Mouse (Mus musculus) embryonic facial prominence, embryonic 15.5 days (tissue): ENCODE measurements around the gene Mavs. TPM values are rescaled to one million over a fixed set of nuclear protein-coding genes. Genes with fewer than 3 reads are reported as not detected.
A peak's percentile ranks its signal among the peaks of the same experiment; 100 is the strongest.

Source experiments
- ATAC-seq: fragments of 200-750 bp; cut with Nextera tagmentation; 2 replicates; pipeline ENCODE4 v1.8.0; 2017; ENCODE audit warnings: low read depth, moderate TSS enrichment; ENCODE audit not compliant: insufficient number of reproducible peaks, low FRiP score, low TSS enrichment
- H3K27ac ChIP-seq: fragments of 300-500 bp; sonication (generic); replicated peaks from 2 replicates; pipeline ENCODE4 v1.5.1; 2015; ENCODE audit warnings: mild to moderate bottlenecking, inconsistent platforms
- H3K27me3 ChIP-seq: fragments of 300-500 bp; sonication (generic); 2 replicates; pipeline ENCODE4 v1.6.1; 2015; ENCODE audit warnings: inconsistent platforms
- H3K36me3 ChIP-seq: fragments of 300-500 bp; sonication (generic); 2 replicates; pipeline ENCODE4 v1.6.1; 2015; ENCODE audit warnings: mild to moderate bottlenecking, inconsistent platforms
- H3K4me1 ChIP-seq: fragments of 300-500 bp; sonication (generic); 2 replicates; pipeline ENCODE4 v1.6.1; 2015; ENCODE audit warnings: inconsistent platforms
- H3K4me2 ChIP-seq: fragments of 300-500 bp; sonication (generic); replicated peaks from 2 replicates; pipeline ENCODE4 v1.6.1; 2015; ENCODE audit warnings: mild to moderate bottlenecking, inconsistent platforms
- H3K4me3 ChIP-seq: fragments of 300-500 bp; sonication (generic); replicated peaks from 2 replicates; pipeline ENCODE4 v1.5.1; 2015; ENCODE audit warnings: mild to moderate bottlenecking, inconsistent platforms
- H3K9ac ChIP-seq: fragments of 300-500 bp; sonication (generic); 2 replicates; pipeline ENCODE4 v1.6.1; 2015; ENCODE audit warnings: inconsistent platforms
- H3K9me3 ChIP-seq: fragments of 300-500 bp; sonication (generic); replicated peaks from 2 replicates; pipeline ENCODE4 v1.6.1; 2016; ENCODE audit warnings: inconsistent platforms
- WGBS: fragments of 180-500 bp; shearing (Covaris S2); methylation state at CpG from one replicate; pipeline ENCODE4 v1.1.7; 2015; 5-methylcytosine and 5-hydroxymethylcytosine counted together
- polyA plus RNA-seq: library from polyadenylated mRNA; unstranded; fragments of >200 nt; fragmentation: Nextera tagmentation; extraction: Ambion mirVana; gene quantifications from 2 replicates; pipeline ENCODE4 v1.2.1, GENCODE M21; 2015

The Mavs gene
- polyA plus RNA-seq, result 21.7 and 25.1 TPM in 2 replicates

- Histone ChIP-seq H3K4me2 (peak within 1 kb of the TSS; percentile 85), H3K9ac (peak within 1 kb of the TSS; percentile 75), H3K9me3 (no peaks in the 10 kb centered on the region), H3K4me1 (peaks cover 23% of the 10 kb centered on the region), H3K27ac (peak within 1 kb of the TSS; percentile 79), H3K4me3 (peak within 1 kb of the TSS; percentile 68), H3K27me3 (no peaks in the 10 kb centered on the region), H3K36me3 (peaks cover 9% of the 10 kb centered on the region)
- ATAC-seq, result peak; percentile 100
- WGBS, result 7% methylated on average over 29 of the region's 29 CpGs
Measured at GRCm38 (mm10) chr2:131233307-131234126, at the start of gene Mavs. Mavs (plus strand) TSS chr2:131234063.

- peaks cover 40% of the 10 kb centered on the region for H3K4me1 ChIP-seq
- H3K27ac ChIP-seq, result peak overlapping the region; percentile 65
- H3K9me3 ChIP-seq, result no peaks in the 10 kb centered on the region
- peak overlapping the region; percentile 92 for H3K4me2 ChIP-seq
- H3K27me3 ChIP-seq, result no peaks in the 10 kb centered on the region
- H3K36me3 ChIP-seq, result peaks cover 9% of the 10 kb centered on the region; the same call in 1 of the 2 replicates
- peak overlapping the region; percentile 63 for H3K9ac ChIP-seq
- WGBS, result 1% methylated on average over 14 of the region's 14 CpGs
- peak overlapping the region; percentile 70 for H3K4me3 ChIP-seq
- no peak for ATAC-seq
Measured at GRCm38 (mm10) chr2:131186343-131186742, 47.5 kb upstream of the Mavs start.

GRCm38 (mm10) chr2:131186771-131187601 lies 46.9 kb upstream of the Mavs start, which contains the start of the genes Cdc25b and Spef1:
Cdc25b (plus strand) TSS chr2:131186949.
Spef1 (minus strand) TSS chr2:131187282.
- peaks cover 15% of the 10 kb centered on the region; the same call in 1 of the 2 replicates for H3K36me3 ChIP-seq
- H3K27ac ChIP-seq, result peak within 1 kb of the TSS; percentile 78
- peak; percentile 91 for ATAC-seq
- under 1% methylated on average over 43 of the region's 43 CpGs for WGBS
- H3K9ac ChIP-seq, result peak within 1 kb of the TSS; percentile 63
- H3K4me1 ChIP-seq, result peaks cover 40% of the 10 kb centered on the region
- peak within 1 kb of the TSS; percentile 70 for H3K4me3 ChIP-seq
- peak within 1 kb of the TSS; percentile 92 for H3K4me2 ChIP-seq
- no peaks in the 10 kb centered on the region for H3K9me3 ChIP-seq
- no peaks in the 10 kb centered on the region for H3K27me3 ChIP-seq

- Histone ChIP-seq H3K9me3 (no peaks in the 10 kb centered on the region), H3K4me3 (peak overlapping the region; percentile 70), H3K27ac (no peak overlapping the region), H3K4me2 (peak overlapping the region; percentile 92), H3K4me1 (peaks cover 40% of the 10 kb centered on the region), H3K27me3 (no peaks in the 10 kb centered on the region), H3K36me3 (peaks cover 20% of the 10 kb centered on the region; the same call in 1 of the 2 replicates), H3K9ac (peak overlapping the region; percentile 63)
- 25% methylated on average over 3 of the region's 3 CpGs for WGBS
- ATAC-seq, result no peak
Measured at GRCm38 (mm10) chr2:131187602-131187922, 46.3 kb upstream of the Mavs start.

GRCm38 (mm10) chr2:131188311-131188710 lies 45.6 kb upstream of the Mavs start:
- Histone ChIP-seq H3K4me2 (peak overlapping the region; percentile 92; the same call in 1 of the 2 replicates), H3K9ac (no peak overlapping the region), H3K4me3 (no peak overlapping the region), H3K4me1 (peaks cover 40% of the 10 kb centered on the region), H3K36me3 (peaks cover 27% of the 10 kb centered on the region), H3K27ac (no peak overlapping the region), H3K27me3 (no peaks in the 10 kb centered on the region), H3K9me3 (no peaks in the 10 kb centered on the region)
- 91% methylated on average over 5 of the region's 5 CpGs for WGBS
- no peak for ATAC-seq

GRCm38 (mm10) chr2:131189521-131190309 lies 44.1 kb upstream of the Mavs start:
- Histone ChIP-seq H3K9ac (no peak overlapping the region), H3K27ac (peak overlapping the region; percentile 3; the same call in 1 of the 2 replicates)

GRCm38 (mm10) chr2:131190344-131191004 lies 43.4 kb upstream of the Mavs start:
- Histone ChIP-seq H3K27ac (peak overlapping the region; percentile 3; the same call in 1 of the 2 replicates), H3K4me1 (peaks cover 40% of the 10 kb centered on the region), H3K27me3 (no peaks in the 10 kb centered on the region), H3K4me2 (no peak overlapping the region), H3K36me3 (peaks cover 48% of the 10 kb centered on the region), H3K4me3 (no peak overlapping the region), H3K9me3 (no peaks in the 10 kb centered on the region), H3K9ac (no peak overlapping the region)
- ATAC-seq, result no peak
- 31% methylated on average over 10 of the region's 10 CpGs for WGBS

More at GRCm38 (mm10) chr2:131189521-131190309, 44.1 kb upstream of the Mavs start:
- 45% methylated on average over 5 of the region's 5 CpGs for WGBS
- Histone ChIP-seq H3K4me2 (no peak overlapping the region), H3K4me3 (no peak overlapping the region), H3K4me1 (peaks cover 40% of the 10 kb centered on the region), H3K27me3 (no peaks in the 10 kb centered on the region), H3K9me3 (no peaks in the 10 kb centered on the region), H3K36me3 (peaks cover 41% of the 10 kb centered on the region)
- no peak for ATAC-seq

GRCm38 (mm10) chr2:131191005-131191390 lies 42.9 kb upstream of the Mavs start:
- Histone ChIP-seq H3K27me3 (no peaks in the 10 kb centered on the region), H3K27ac (no peak overlapping the region), H3K4me1 (peaks cover 40% of the 10 kb centered on the region), H3K36me3 (peaks cover 51% of the 10 kb centered on the region), H3K9ac (no peak overlapping the region), H3K4me2 (no peak overlapping the region), H3K4me3 (no peak overlapping the region), H3K9me3 (no peaks in the 10 kb centered on the region)
- 69% methylated on average over 7 of the region's 7 CpGs for whole genome bisulfite sequencing
- no peak for ATAC-seq

GRCm38 (mm10) chr2:131196606-131197316 lies 37.1 kb upstream of the Mavs start:
- Histone ChIP-seq H3K4me2 (no peak overlapping the region), H3K27ac (no peak overlapping the region), H3K9ac (no peak overlapping the region), H3K9me3 (no peaks in the 10 kb centered on the region), H3K36me3 (peaks cover 71% of the 10 kb centered on the region), H3K4me1 (no peaks in the 10 kb centered on the region), H3K4me3 (no peak overlapping the region), H3K27me3 (no peaks in the 10 kb centered on the region)
- 89% methylated on average over 16 of the region's 16 CpGs for WGBS
- ATAC-seq, result no peak

GRCm38 (mm10) chr2:131200710-131201109 lies 33.2 kb upstream of the Mavs start:
- no peak overlapping the region for H3K9ac ChIP-seq
- H3K27me3 ChIP-seq, result no peaks in the 10 kb centered on the region
- WGBS, result 75% methylated on average over 2 of the region's 2 CpGs
- peaks cover 18% of the 10 kb centered on the region for H3K4me1 ChIP-seq
- H3K36me3 ChIP-seq, result peaks cover 34% of the 10 kb centered on the region
- no peak for ATAC-seq
- no peak overlapping the region for H3K27ac ChIP-seq
- no peak overlapping the region for H3K4me2 ChIP-seq
- no peak overlapping the region for H3K4me3 ChIP-seq
- no peaks in the 10 kb centered on the region for H3K9me3 ChIP-seq
